22 mouse cellular contexts compared by ENCODE assay signal in the genomic region with DNA sequence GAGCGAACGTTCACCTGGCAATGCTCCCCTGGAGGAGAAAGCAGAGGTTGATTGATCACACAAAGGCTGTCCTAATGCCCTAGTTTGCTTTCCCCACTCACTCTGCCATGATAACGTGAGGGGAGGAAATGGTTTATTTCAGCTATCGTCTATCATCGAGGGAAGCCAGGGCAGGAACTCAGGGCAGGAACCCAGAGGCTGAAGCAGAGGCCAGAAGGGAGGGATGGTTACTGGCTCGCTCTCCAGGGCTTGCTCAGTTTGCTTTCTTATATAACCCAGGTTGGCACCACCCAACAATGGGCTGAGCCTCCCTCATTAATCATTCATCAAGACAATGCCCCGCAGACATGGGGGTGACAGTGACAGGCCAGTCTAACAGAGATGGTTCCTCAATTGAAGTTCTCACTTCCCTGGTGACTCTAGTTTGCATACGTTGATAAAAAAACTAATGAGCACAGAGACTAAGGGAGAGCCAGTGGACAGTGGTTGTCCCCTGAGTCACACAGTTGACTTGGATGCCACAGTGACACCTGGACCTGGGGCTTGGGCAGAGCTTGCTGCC.
DNase-seq lines count a peak whose midpoint lies in the region; ATAC-seq and TF ChIP-seq lines count a peak whose summit lies in the region.
"Had no signal": no experiment of that assay in that cellular context is flagged by ENCODE, and none has a peak within 500 bp of the region (broad histone marks: within the 10 kb centered on the region; RNA-seq: fewer than 3 reads in every experiment).

No protein-coding gene starts in this region.

- peak; percentile 90 for ATAC-seq in megakaryocyte, adult 5-6 weeks (ENCODE audit: poor library complexity, severe bottlenecking)
- ATAC-seq in forebrain, embryonic 16.5 days, result no peak
- ATAC-seq: hindbrain, embryonic 16.5 days; intestine, embryonic 16.5 days; liver, postnatal 0 days had no signal

- in situ Hi-C loops in CH12.LX (cut with MboI; ENCODE audit: low pct_ligation_motif_present, low pct_unique_long_range_greater_than_20kb, low sequenced_read_pairs), result no loop called here

- TF ChIP-seq RAD21 in CH12.LX (IDR thresholded peaks at IDR 0.05; ENCODE audit: low read depth, low read length), result no peak

- H3K9ac ChIP-seq in CH12.LX (ENCODE audit: insufficient read depth, low read depth), result no peak overlapping the region
- no peak overlapping the region for H3K9ac ChIP-seq in forebrain, embryonic 16.5 days (replicated peaks; ENCODE audit: low read depth, low read length)
- H3K9ac ChIP-seq: liver, postnatal 0 days; midbrain, embryonic 12.5 days; neural tube, embryonic 13.5 days had no signal

- no peak for TF ChIP-seq CTCF in CH12.LX (conservative IDR thresholded peaks at IDR 0.05 in 1 of 2, IDR thresholded peaks at IDR 0.05 in 1 of 2; ENCODE audit: low read depth in 2 of 2, low read length in 2 of 2)

- TF ChIP-seq POLR2A in CH12.LX (IDR thresholded peaks at IDR 0.05; ENCODE audit: low read depth, low read length), result no peak

- peak; percentile 34 for DNase-seq in kidney, adult 9 months
- no peak for DNase-seq in kidney, postnatal 4 days
- peak; percentile 39 for DNase-seq in CH12.LX (ENCODE audit: extremely low read depth)
- no peak for DNase-seq in thymus, postnatal 10 days (ENCODE audit: low spot score in 2 of 2)
- DNase-seq in cerebellum, adult 9-11 months, result no peak
- DNase-seq: adrenal gland, postnatal 25 days; cerebellum, adult 8-10 months; liver, postnatal 0 days; lung, postnatal 10 days; thymus, adult 2 months had no signal

- dilution Hi-C loops in CH12.LX (cut with MboI; ENCODE audit: extremely low pct_ligation_motif_present, extremely low pct_unique_long_range_greater_than_20kb, low sequenced_read_pairs), result no loop called here

- peaks cover 3 to 16% of the 10 kb centered on the region in 2 experiments; a peak in 3 of 4 replicates for H3K4me1 ChIP-seq in CH12.LX (ENCODE audit: control insufficient read depth in 1 of 2, insufficient read depth in 2 of 2)
- peaks cover 6% of the 10 kb centered on the region for H3K4me1 ChIP-seq in forebrain, embryonic 16.5 days (replicated peaks; ENCODE audit: control insufficient read depth, insufficient read depth, low read length)
- H3K4me1 ChIP-seq: limb, embryonic 10.5 days had no signal

- no peak for TF ChIP-seq EP300 in CH12.LX (IDR thresholded peaks at IDR 0.05; ENCODE audit: low read length)

- H3K27ac ChIP-seq in CH12.LX (ENCODE audit: insufficient read depth, low read depth), result no peak overlapping the region
- H3K27ac ChIP-seq in forebrain, embryonic 16.5 days (ENCODE audit: low read length), result no peak overlapping the region
- H3K27ac ChIP-seq: kidney, postnatal 0 days; left cerebral cortex, adult 2 months; limb, embryonic 10.5 days; midbrain, embryonic 12.5 days; neural tube, embryonic 13.5 days; stomach, postnatal 0 days had no signal

- H3K36me3 ChIP-seq in CH12.LX (replicated peaks in 1 of 2; ENCODE audit: control insufficient read depth in 1 of 2, insufficient read depth in 1 of 2, low read length in 1 of 2), result no peaks in the 10 kb centered on the region
- H3K36me3 ChIP-seq in forebrain, embryonic 16.5 days (ENCODE audit: control insufficient read depth, insufficient read depth), result no peaks in the 10 kb centered on the region
- H3K36me3 ChIP-seq: limb, embryonic 10.5 days; neural tube, embryonic 13.5 days had no signal

- no peak overlapping the region for H3K4me2 ChIP-seq in CH12.LX (ENCODE audit: insufficient read depth, low read depth, poor library complexity, severe bottlenecking)
- H3K4me2 ChIP-seq in forebrain, embryonic 16.5 days (ENCODE audit: low read length), result no peak overlapping the region
- H3K4me2 ChIP-seq: liver, embryonic 11.5 days; midbrain, embryonic 12.5 days; neural tube, embryonic 13.5 days had no signal

- H3K9me3 ChIP-seq in CH12.LX (replicated peaks; ENCODE audit: low read length), result no peaks in the 10 kb centered on the region
- no peaks in the 10 kb centered on the region for H3K9me3 ChIP-seq in forebrain, embryonic 16.5 days (ENCODE audit: control insufficient read depth, low read length)
- H3K9me3 ChIP-seq: limb, embryonic 10.5 days; midbrain, embryonic 12.5 days; neural tube, embryonic 13.5 days had no signal

- H3K4me3 ChIP-seq in CH12.LX (replicated peaks in 1 of 3; ENCODE audit: low read depth in 2 of 3, low read length in 2 of 3, poor library complexity in 1 of 3), result no peak overlapping the region
- H3K4me3 ChIP-seq in forebrain, embryonic 16.5 days (replicated peaks; ENCODE audit: low read length), result no peak overlapping the region
- H3K4me3 ChIP-seq: left cerebral cortex, adult 2 months; limb, embryonic 10.5 days; midbrain, embryonic 12.5 days; myocyte; neural tube, embryonic 13.5 days had no signal

- peaks cover 24% of the 10 kb centered on the region for H3K27me3 ChIP-seq in CH12.LX (replicated peaks)
- H3K27me3 ChIP-seq in forebrain, embryonic 16.5 days (replicated peaks; ENCODE audit: control insufficient read depth, insufficient read depth, low read length), result no peaks in the 10 kb centered on the region
- H3K27me3 ChIP-seq: midbrain, embryonic 12.5 days; neural tube, embryonic 13.5 days had no signal

- WGBS in forebrain, embryonic 16.5 days, result 76% methylated on average over 8 of the region's 8 CpGs

- H3K79me2 ChIP-seq in CH12.LX (replicated peaks; ENCODE audit: control insufficient read depth, extremely low read depth, insufficient read depth, poor library complexity, severe bottlenecking), result no peaks in the 10 kb centered on the region

TF ChIP-seq in CH12.LX, 34 proteins besides CTCF, POLR2A, EP300 and RAD21:
- TF ChIP-seq GABPA (IDR thresholded peaks at IDR 0.05; ENCODE audit: insufficient replicate concordance, low read depth, low read length) (no peak), ETS1 (conservative IDR thresholded peaks at IDR 0.05; ENCODE audit: low read depth, low read length) (no peak), UBTF (IDR thresholded peaks at IDR 0.05; ENCODE audit: low read depth, low read length) (no peak), JUN (IDR thresholded peaks at IDR 0.05; ENCODE audit: insufficient read depth, low read depth, low read length) (no peak), E2F4 (IDR thresholded peaks at IDR 0.05; ENCODE audit: insufficient replicate concordance, low read depth, low read length) (no peak), SMC3 (IDR thresholded peaks at IDR 0.05; ENCODE audit: low read depth, low read length) (no peak), NELFE (IDR thresholded peaks at IDR 0.05; ENCODE audit: low read depth, low read length) (no peak), ZNF384 (IDR thresholded peaks at IDR 0.05; ENCODE audit: low read depth, low read length) (no peak), MEF2A (IDR thresholded peaks at IDR 0.05; ENCODE audit: borderline replicate concordance, low read depth, low read length) (no peak), CHD1 (IDR thresholded peaks at IDR 0.05; ENCODE audit: low read depth, low read length) (no peak), ZC3H11A (IDR thresholded peaks at IDR 0.05; ENCODE audit: low read depth, low read length) (no peak), TBP (conservative IDR thresholded peaks at IDR 0.05; ENCODE audit: low read depth, low read length) (no peak), MXI1 (IDR thresholded peaks at IDR 0.05; ENCODE audit: low read depth, low read length) (no peak), TCF12 (IDR thresholded peaks at IDR 0.05; ENCODE audit: low read depth, low read length) (no peak), CHD2 (IDR thresholded peaks at IDR 0.05; ENCODE audit: low read length) (no peak), MYC (IDR thresholded peaks at IDR 0.05; ENCODE audit: low read depth, low read length) (no peak), RCOR1 (conservative IDR thresholded peaks at IDR 0.05; ENCODE audit: low read depth, low read length) (no peak), NRF1 (IDR thresholded peaks at IDR 0.05; ENCODE audit: low read depth, low read length) (no peak), ELF1 (IDR thresholded peaks at IDR 0.05; ENCODE audit: low read depth, low read length) (no peak)
TF ChIP-seq in CH12.LX: peak in this region for 0.

Comparison
In these comparisons a context has a peak if more than half of its experiments do, and no peak if none do; other contexts are left out.
1. DNase-seq: peak in kidney, adult 9 months (single experiment) and CH12.LX (single experiment); none in kidney, postnatal 4 days (0 of 2), thymus, postnatal 10 days (0 of 2) and cerebellum, adult 9-11 months (single experiment).